Mouse (Mus musculus): ENCODE results near the gene Fbxl15.

Gene Fbxl15

GRCm38 (mm10) chr19:46322996-46323572 lies 4.9 kb upstream of the Fbxl15 start:
- DNase-seq: no peak

GRCm38 (mm10) chr19:46323716-46324115 lies 4.3 kb upstream of the Fbxl15 start:
- DNase-seq: no peak

- no peak for DNase-seq
Observed at GRCm38 (mm10) chr19:46324366-46324765, 3.6 kb upstream of the Fbxl15 start.

- no peak for DNase-seq
Observed at GRCm38 (mm10) chr19:46324918-46325317, 3.1 kb upstream of the Fbxl15 start.

- DNase-seq: no peak
Observed at GRCm38 (mm10) chr19:46326019-46326755, 1.8 kb upstream of the Fbxl15 start.

GRCm38 (mm10) chr19:46326756-46327305 lies 1.2 kb upstream of the Fbxl15 start, which contains the start of gene Psd:
Gene Psd (minus strand): TSS chr19:46327156.
- DNase-seq: peak; percentile 36 to 40

GRCm38 (mm10) chr19:46327531-46328064 lies 386 bp upstream of the Fbxl15 start:
- no peak for DNase-seq

GRCm38 (mm10) chr19:46329031-46329641 lies 1.2 kb downstream of the Fbxl15 start:
- peak in 1 of 2 experiments; percentile 18 for DNase-seq

- peak; percentile 85 to 88 for DNase-seq
Observed at GRCm38 (mm10) chr19:46329951-46330350, 2.0 kb downstream of the Fbxl15 start.

GRCm38 (mm10) chr19:46330696-46331095 lies 2.7 kb downstream of the Fbxl15 start:
- no peak for DNase-seq

- no peak for DNase-seq
Observed at GRCm38 (mm10) chr19:46331326-46331725, 3.3 kb downstream of the Fbxl15 start.

- DNase-seq: no peak
Observed at GRCm38 (mm10) chr19:46331936-46332335, 4.0 kb downstream of the Fbxl15 start.

- no peak for DNase-seq
Observed at GRCm38 (mm10) chr19:46332721-46333339, 4.8 kb downstream of the Fbxl15 start.

- no peak for DNase-seq
Observed at GRCm38 (mm10) chr19:46333906-46334305, 5.9 kb downstream of the Fbxl15 start.

- no peak for DNase-seq
Observed at GRCm38 (mm10) chr19:46337719-46338330, 9.8 kb downstream of the Fbxl15 start.

- peak; percentile 97 for DNase-seq
Observed at GRCm38 (mm10) chr19:46338331-46338936, 10.4 kb downstream of the Fbxl15 start, which contains the start of gene Cuedc2. Gene Cuedc2 (minus strand): TSS chr19:46338702.

GRCm38 (mm10) chr19:46338942-46339286 lies 10.9 kb downstream of the Fbxl15 start:
- DNase-seq: no peak

GRCm38 (mm10) chr19:46339287-46339971 lies 11.4 kb downstream of the Fbxl15 start:
- DNase-seq: peak; percentile 81 to 83

- DNase-seq: no peak
Observed at GRCm38 (mm10) chr19:46344710-46345419, 16.9 kb downstream of the Fbxl15 start.

- no peak for DNase-seq
Observed at GRCm38 (mm10) chr19:46347146-46347545, 19.2 kb downstream of the Fbxl15 start.

All from lung, adult 18-20 months (tissue).